Mouse (Mus musculus) adrenal gland, adult 8-10 months (tissue): ENCODE data around the gene Kremen1. TPM values are rescaled to one million over a fixed set of nuclear protein-coding genes. Genes with fewer than 3 reads are reported as not detected.
A peak's percentile ranks its signal among the peaks of the same experiment; 100 is the strongest.

Experiments used
- DNase-seq: peaks from one replicate; pipeline ENCODE4 v3.0.0; 2022
- total RNA-seq, 4 experiments: library from RNA; stranded (reverse); gene quantifications; 2 replicates each; pipeline ENCODE4 v1.2.4; 2022

The Kremen1 gene
- total RNA-seq, 4 experiments from 2014 or later, result 20.9 to 30.7 (median 26.3) TPM

DNA sequence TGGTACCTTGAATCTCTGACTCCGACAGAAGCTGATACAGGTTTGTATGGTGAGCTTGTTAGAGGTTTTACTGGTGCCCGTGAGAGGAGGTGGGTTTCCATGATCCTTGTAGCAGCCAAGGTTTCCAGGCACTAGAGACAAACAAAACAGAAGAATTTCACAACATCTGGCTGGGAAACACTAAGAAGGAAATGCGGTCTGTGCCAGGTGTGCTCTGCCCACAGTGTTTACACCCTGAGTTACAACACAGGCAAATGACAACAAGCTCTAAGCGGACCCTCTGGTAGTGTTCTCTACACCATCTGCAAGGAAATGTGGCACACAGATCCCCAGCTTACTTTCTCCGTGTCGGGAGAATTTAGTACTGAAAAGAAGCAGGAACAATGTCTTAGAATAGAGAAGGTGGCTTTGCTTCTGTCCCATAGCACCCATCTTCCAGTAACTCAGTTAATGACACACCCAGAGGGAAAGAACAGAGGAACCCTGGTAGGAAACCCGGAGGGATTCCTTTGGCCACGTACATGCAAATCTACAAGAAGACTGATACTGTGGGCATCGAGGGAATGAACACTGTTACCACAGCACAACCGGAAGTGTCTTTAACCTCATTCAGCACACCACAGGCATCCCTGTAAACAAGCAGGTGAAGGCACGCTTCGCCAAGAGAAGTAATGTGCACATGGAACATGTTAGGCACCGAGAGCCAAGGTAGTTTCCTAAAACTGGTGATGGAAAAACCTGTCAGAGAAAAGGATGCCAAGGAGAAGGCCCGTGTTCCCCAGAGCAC lies 45.8 kb downstream of the Kremen1 start:
- DNase-seq, result no peak

- no peak for DNase-seq
Measured at GRCm38 (mm10) chr11:5214483-5215040, 46.8 kb downstream of the Kremen1 start.

- no peak for DNase-seq
Measured at GRCm38 (mm10) chr11:5203054-5203453, 58.3 kb downstream of the Kremen1 start.

GRCm38 (mm10) chr11:5201799-5202680 lies 59.3 kb downstream of the Kremen1 start:
- no peak for DNase-seq

GRCm38 (mm10) chr11:5199879-5200278 lies 61.5 kb downstream of the Kremen1 start:
- DNase-seq, result no peak

DNA sequence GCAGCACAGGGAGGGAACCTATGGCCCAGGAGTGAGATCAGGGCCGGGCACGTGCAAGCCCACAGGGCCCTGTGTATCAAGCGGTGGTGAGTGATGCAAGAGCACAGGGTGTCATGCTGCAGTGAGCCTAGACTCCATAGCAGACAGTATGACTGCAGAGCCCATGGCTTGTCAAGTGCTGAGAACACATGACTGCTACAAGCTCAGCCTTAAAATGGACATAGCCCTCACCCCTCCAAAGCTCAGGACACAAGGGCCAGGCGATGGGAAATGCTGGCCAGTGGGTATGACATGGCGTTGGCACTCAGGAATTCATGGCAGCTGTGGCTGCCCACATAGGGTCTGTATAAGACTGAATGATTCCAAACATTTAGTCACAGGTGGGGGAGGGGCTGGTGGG lies 64.3 kb downstream of the Kremen1 start:
- no peak for DNase-seq

GRCm38 (mm10) chr11:5196583-5196982 lies 64.8 kb downstream of the Kremen1 start:
- no peak for DNase-seq

DNA sequence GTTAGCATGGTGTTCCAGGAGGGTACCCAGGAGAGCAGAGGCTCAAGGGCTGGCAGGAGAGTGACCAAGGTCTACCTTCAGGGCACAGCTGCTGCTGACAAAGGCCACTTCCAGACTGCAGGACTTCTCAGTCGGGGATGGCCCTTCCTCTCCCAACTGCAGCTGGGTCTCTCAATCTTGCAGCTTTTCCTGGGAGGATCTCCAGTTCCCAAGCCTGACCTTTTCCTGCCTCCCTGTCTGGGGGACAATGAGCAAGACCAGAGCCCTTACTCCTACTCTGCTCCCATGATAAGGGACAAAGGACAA lies 67.8 kb downstream of the Kremen1 start:
- DNase-seq, result no peak

DNA sequence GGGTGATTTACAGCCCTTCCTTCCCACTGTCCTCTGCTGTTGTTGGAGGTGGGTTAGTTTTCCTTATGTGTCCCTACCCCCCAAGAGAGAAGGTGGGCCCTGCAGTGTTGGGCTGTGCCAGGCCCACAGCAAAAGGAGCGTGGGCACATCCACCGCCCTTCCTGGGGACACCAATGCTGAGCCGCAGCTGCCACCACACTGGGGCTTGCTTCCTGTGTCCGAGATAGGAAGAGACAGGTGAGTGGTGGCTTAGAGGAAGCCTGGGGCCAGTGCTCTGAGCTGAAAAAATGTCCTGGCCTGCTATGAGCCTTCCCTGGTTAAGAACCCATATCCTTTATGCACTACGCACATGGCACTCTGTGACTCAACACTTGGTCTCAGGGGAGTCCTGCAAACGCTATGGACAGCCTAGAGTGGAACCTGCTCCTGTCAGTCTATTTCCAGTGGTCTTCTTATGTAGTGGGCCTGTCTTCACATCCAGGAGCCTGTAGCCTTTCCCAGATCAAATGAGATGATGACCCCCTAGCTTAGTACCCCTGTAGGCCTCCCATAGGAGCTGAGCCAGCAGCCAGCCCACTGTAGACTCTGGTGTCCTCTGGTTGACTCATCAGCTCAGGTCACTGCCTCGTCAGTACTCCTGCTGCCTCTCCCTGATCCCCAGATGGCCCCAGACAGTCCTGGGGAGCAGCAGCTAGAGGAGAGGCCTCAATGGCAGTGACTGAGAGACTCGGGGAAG lies 68.3 kb downstream of the Kremen1 start:
- no peak for DNase-seq

DNA sequence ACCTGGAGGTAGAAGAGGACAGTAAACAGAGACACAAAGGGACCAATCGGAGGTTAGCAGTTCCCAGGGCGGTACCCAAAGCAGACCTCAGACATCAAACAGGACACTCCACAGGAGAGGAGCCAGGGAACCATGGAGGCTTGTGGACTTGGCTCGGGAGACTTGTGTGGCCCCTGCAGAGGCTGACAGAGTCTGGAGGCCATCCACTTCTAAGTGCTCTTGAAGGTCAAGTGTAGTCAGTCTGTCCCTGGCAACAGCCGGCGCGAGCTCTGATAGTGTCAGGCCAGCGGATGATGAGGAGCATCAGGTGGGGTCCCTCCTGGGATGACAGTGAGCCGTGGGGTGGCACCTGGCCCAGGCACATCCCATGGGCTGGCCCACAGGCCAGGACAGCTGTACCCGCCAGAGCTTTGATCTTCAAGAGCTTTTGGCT lies 69.3 kb downstream of the Kremen1 start:
- no peak for DNase-seq

GRCm38 (mm10) chr11:5189239-5189933 lies 72.0 kb downstream of the Kremen1 start:
- no peak for DNase-seq

- DNase-seq, result peak; percentile 61
Measured at GRCm38 (mm10) chr11:5188170-5188569, 73.2 kb downstream of the Kremen1 start.

GRCm38 (mm10) chr11:5184832-5185231 lies 76.5 kb downstream of the Kremen1 start:
- no peak for DNase-seq

DNA sequence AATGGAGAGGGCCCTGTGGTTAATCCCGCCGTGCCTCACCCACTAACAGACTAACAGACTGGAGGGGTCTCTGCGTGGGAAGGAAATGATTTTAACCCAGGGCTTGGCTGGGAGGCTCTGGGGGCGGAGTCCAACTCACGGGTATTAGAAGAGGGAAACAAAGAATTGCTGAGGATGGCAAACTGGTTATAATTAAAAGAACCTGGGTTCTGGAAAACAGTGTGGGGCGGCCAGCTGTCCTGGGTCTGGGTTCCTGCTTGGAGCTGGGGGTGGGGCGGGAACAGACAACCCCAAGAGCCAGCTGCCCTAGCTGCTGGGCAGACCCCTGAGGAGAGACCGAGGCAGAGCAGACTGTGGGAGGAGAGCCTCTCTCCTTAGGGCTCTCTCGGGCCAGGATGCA lies 77.1 kb downstream of the Kremen1 start:
- no peak for DNase-seq

DNA sequence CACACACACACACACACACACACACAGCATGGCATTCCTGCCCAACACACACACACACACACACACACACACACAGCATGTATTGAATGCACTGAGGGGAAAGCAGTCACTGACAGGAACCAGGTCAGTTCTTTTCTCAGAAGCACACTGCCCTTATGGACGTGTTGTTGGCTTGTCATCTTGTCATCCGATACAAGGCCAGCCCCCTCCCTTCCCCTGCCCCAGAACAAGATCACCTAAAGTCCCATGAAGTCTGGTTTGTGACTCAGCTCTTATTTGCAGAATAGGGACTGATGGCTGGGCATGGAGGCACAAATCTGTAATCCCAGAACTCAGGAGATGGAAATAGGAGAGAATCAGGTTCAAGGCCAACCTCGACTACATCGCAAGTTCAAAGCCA lies 78.5 kb downstream of the Kremen1 start:
- DNase-seq, result no peak

DNA sequence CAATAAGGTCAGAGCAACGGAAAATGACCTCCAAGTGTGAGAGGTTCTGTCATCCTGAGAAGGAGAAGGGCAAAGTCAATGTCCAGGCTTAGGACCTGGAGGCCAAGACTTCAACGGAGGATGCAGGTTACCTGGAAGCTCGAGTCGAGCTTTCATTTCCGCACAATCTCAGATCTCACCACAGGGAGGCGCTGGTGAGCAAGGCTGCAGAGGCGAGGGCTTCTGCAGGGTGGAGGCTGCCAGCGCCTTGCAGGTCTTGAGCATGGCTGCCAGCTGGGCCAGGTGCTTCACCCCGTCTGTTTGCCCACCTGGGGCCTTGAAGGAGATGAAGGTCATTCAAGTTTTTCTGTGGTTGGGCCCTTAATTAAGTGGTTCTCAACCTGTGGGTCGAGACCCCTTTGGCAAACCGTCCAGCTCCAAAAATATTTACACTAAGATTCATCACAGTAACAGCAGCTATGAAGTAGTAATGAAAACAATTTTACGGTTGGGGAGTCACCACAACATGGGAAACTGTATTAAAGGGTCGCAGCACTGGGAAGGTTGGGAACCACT lies 79.4 kb downstream of the Kremen1 start:
- DNase-seq, result peak; percentile 62

DNA sequence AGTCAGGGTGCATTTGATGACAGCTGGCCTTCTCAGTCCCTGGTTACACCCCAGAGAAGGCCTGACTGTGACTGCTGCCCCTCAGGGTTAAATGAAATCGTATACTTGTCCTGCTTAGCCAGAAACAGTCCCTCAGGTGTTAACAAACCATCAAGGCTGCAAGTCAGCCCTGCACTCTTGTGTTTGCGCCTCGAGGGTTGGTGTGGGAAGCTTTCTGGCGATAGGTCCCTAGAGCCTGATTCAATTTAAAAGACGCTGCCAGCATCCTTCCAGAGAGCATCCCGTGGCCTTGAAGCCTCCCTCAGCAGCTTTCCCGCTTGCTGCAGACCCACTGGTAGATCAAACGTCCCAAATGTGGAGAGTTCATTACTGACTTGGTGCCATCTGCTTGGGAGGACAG lies 82.0 kb downstream of the Kremen1 start:
- DNase-seq, result no peak

DNA sequence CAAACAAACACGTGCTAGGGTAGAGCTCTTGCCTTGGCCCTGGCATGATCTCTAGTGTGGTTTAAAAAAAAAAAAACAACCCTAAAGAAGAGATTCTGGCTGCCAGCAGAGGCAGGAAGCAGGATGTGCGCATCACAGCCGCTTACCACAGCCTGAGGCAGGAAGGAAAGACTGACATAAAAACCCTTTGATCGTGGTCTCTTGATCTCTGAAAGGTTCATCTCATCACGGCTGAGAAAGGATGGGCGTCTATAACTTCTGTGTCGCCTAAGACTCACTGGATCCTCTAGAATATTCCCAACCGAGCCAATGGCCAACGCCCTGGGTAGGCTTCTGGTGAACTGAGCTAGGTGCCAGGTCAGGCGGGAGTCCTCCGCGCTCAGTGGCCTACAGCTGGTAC lies 84.2 kb downstream of the Kremen1 start:
- no peak for DNase-seq

GRCm38 (mm10) chr11:5176685-5177084 lies 84.7 kb downstream of the Kremen1 start:
- DNase-seq, result no peak

- DNase-seq, result no peak
Measured at GRCm38 (mm10) chr11:5175866-5176265, 85.5 kb downstream of the Kremen1 start.

GRCm38 (mm10) chr11:5175141-5175540 lies 86.2 kb downstream of the Kremen1 start:
- DNase-seq, result no peak

DNA sequence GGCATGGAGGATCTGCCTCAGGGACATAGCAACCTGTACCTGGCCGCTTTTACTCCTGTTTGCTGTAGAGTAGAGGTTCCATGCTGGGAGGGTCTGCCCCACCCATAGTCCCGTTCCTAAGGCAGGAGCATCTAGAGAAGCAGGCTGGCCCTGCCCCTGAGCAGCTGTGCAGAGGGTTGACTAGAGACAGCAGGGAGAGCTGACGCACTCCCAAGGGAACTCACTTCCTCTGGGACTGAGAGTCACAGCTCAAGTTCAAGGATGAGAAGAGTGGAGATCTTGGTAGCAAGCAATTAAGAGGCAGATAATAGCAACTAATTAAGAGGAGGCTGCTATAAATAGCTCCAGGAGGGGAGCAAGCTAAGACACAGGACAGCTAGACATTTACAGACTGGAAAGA lies 88.5 kb downstream of the Kremen1 start:
- no peak for DNase-seq
